Mouse (Mus musculus) spleen, adult 2 months (tissue): ENCODE results near the gene Psapl1.

ENCODE experiments used
- CTCF ChIP-seq: fragments of 200-500 bp; IDR thresholded peaks from 2 replicates; pipeline ENCODE4 v1.5.1; 2011; ENCODE audit warnings: mild to moderate bottlenecking, inconsistent platforms; ENCODE audit not compliant: insufficient read depth, insufficient read length, insufficient replicate concordance; ENCODE audit errors: extremely low read depth
- POLR2A ChIP-seq: fragments of 200-500 bp; IDR thresholded peaks from 2 replicates; pipeline ENCODE4 v1.6.1; 2011; ENCODE audit warnings: low read depth, low read length, inconsistent platforms

GRCm38 (mm10) chr5:36220105-36220504 is 16.3 kb downstream of the Psapl1 start:
- TF ChIP-seq POLR2A (no peak), CTCF (no peak)
